Mouse (Mus musculus): Measurements from ENCODE around the gene Tcl1b5. TPM values are rescaled to one million over a fixed set of nuclear protein-coding genes. Genes with fewer than 3 reads are reported as not detected.
"Not testable (repeated sequence)": the region's sequence is repeated elsewhere in the genome, so short reads cannot be mapped to it uniquely, and the experiment has no call there.

Gene Tcl1b5
- total RNA-seq (2021): not detected
- long read RNA-seq, experiment 1: 0 reads
- long read RNA-seq, experiment 2: 0 reads

GRCm38 (mm10) chr12:105176044-105176443 lies at the start of gene Tcl1b5:
Gene Tcl1b5 (plus strand): TSS chr12:105176344.
- not testable (repeated sequence) for DNase-seq
- intact Hi-C loops (cut with DNase I): loop anchor here (10.0 kb wide), 1 partner anchor 121 kb away; no protein-coding TSS in a partner anchor

- intact Hi-C loops (cut with DNase I): no loop called here
- DNase-seq: no peak
These were observed 49.6 kb upstream of the Tcl1b5 start for GRCm38 (mm10) chr12:105126516-105126915.

- intact Hi-C loops (cut with DNase I): no loop called here
- no peak for DNase-seq
These were observed 48.5 kb upstream of the Tcl1b5 start for GRCm38 (mm10) chr12:105127607-105128006.

GRCm38 (mm10) chr12:105129494-105130205 lies 46.5 kb upstream of the Tcl1b5 start:
- DNase-seq; intact Hi-C loops (cut with DNase I): not testable (repeated sequence)

GRCm38 (mm10) chr12:105134167-105134566 lies 42.0 kb upstream of the Tcl1b5 start:
- intact Hi-C loops (cut with DNase I); DNase-seq: not testable (repeated sequence)

GRCm38 (mm10) chr12:105134826-105135225 lies 41.3 kb upstream of the Tcl1b5 start:
- intact Hi-C loops (cut with DNase I); DNase-seq: not testable (repeated sequence)

- intact Hi-C loops (cut with DNase I); DNase-seq: not testable (repeated sequence)
These were observed 38.4 kb upstream of the Tcl1b5 start for GRCm38 (mm10) chr12:105137729-105138128.

- intact Hi-C loops (cut with DNase I): no loop called here
- DNase-seq: no peak
These were observed 33.0 kb upstream of the Tcl1b5 start for GRCm38 (mm10) chr12:105143096-105143495.

- intact Hi-C loops (cut with DNase I); DNase-seq: not testable (repeated sequence)
These were observed 31.2 kb upstream of the Tcl1b5 start for GRCm38 (mm10) chr12:105144928-105145327.

GRCm38 (mm10) chr12:105145714-105146113 lies 30.4 kb upstream of the Tcl1b5 start, which contains the start of gene Tcl1b2:
Gene Tcl1b2 (plus strand): TSS chr12:105146014.
- DNase-seq: no peak

GRCm38 (mm10) chr12:105155286-105155685 lies 20.9 kb upstream of the Tcl1b5 start:
- DNase-seq; intact Hi-C loops (cut with DNase I): not testable (repeated sequence)

More at GRCm38 (mm10) chr12:105145714-105146113, 30.4 kb upstream of the Tcl1b5 start, which contains the start of gene Tcl1b2:
- intact Hi-C loops (cut with DNase I): no loop called here

GRCm38 (mm10) chr12:105158842-105159241 lies 17.3 kb upstream of the Tcl1b5 start:
- intact Hi-C loops (cut with DNase I): no loop called here

GRCm38 (mm10) chr12:105159390-105159789 lies 16.8 kb upstream of the Tcl1b5 start, which contains the start of gene Tcl1b1:
Gene Tcl1b1 (plus strand): TSS chr12:105159690.
- intact Hi-C loops (cut with DNase I): no loop called here
- DNase-seq: no peak

More at GRCm38 (mm10) chr12:105158842-105159241, 17.3 kb upstream of the Tcl1b5 start:
- no peak for DNase-seq

GRCm38 (mm10) chr12:105166734-105167133 lies 9.4 kb upstream of the Tcl1b5 start:
- no peak for DNase-seq
- intact Hi-C loops (cut with DNase I): no loop called here

GRCm38 (mm10) chr12:105173366-105173765 lies 2.8 kb upstream of the Tcl1b5 start:
- no peak for DNase-seq
- intact Hi-C loops (cut with DNase I): loop anchor here (10.0 kb wide), 1 partner anchor 119 kb away; no protein-coding TSS in a partner anchor

GRCm38 (mm10) chr12:105174318-105174717 lies 1.8 kb upstream of the Tcl1b5 start:
- peak; percentile 26 to 40 for DNase-seq
- intact Hi-C loops (cut with DNase I): loop anchor here (10.0 kb wide), 1 partner anchor 120 kb away; no protein-coding TSS in a partner anchor

GRCm38 (mm10) chr12:105181040-105181644 lies 5.0 kb downstream of the Tcl1b5 start:
- DNase-seq; intact Hi-C loops (cut with DNase I): not testable (repeated sequence)

- DNase-seq; intact Hi-C loops (cut with DNase I): not testable (repeated sequence)
These were observed 12.8 kb downstream of the Tcl1b5 start for GRCm38 (mm10) chr12:105188980-105189379.

GRCm38 (mm10) chr12:105190743-105191142 lies 14.6 kb downstream of the Tcl1b5 start, which contains the start of gene Tcl1b3:
Gene Tcl1b3 (plus strand): TSS chr12:105191043.
- DNase-seq; intact Hi-C loops (cut with DNase I): not testable (repeated sequence)

- DNase-seq; intact Hi-C loops (cut with DNase I): not testable (repeated sequence)
These were observed 23.7 kb downstream of the Tcl1b5 start for GRCm38 (mm10) chr12:105199684-105200497.
